Mouse (Mus musculus): ENCODE measurements at regions not wholly inside any gene's neighbourhood (a gene's known extent, or its start where the extent isn't known, plus 50 kb on each side); places are given as distances from the start of the nearest gene placed in this dataset.

GRCm38 (mm10) chrX:11663187-11663829, 335.7 kb downstream of the H2al1j start:
- DNase-seq, result no peak

- peak; percentile 33 to 38 for DNase-seq
Measured at GRCm38 (mm10) chrX:11664330-11665061, 336.9 kb downstream of the H2al1j start.

GRCm38 (mm10) chrX:11665077-11665974, 337.7 kb downstream of the H2al1j start:
- DNase-seq, result peak; percentile 22 to 28

- no peak for DNase-seq
Measured at GRCm38 (mm10) chrX:11666517-11666916, 338.9 kb downstream of the H2al1j start.

- DNase-seq, result no peak
Measured at GRCm38 (mm10) chrX:11671805-11672204, 344.2 kb downstream of the H2al1j start.

GRCm38 (mm10) chrX:11678086-11678485, 350.5 kb downstream of the H2al1j start:
- DNase-seq, result no peak

GRCm38 (mm10) chrX:11681274-11681673, 353.7 kb downstream of the H2al1j start:
- no peak for DNase-seq

- DNase-seq, result no peak
Measured at GRCm38 (mm10) chrX:11689989-11690405, 362.4 kb downstream of the H2al1j start.

- DNase-seq, result no peak
Measured at GRCm38 (mm10) chrX:11690446-11690845, 362.8 kb downstream of the H2al1j start.

GRCm38 (mm10) chrX:11691019-11691418, 363.4 kb downstream of the H2al1j start:
- no peak for DNase-seq

- no peak for DNase-seq
Measured at GRCm38 (mm10) chrX:11696565-11696964, 368.9 kb downstream of the H2al1j start.

- no peak for DNase-seq
Measured at GRCm38 (mm10) chrX:11701095-11701494, 373.5 kb downstream of the H2al1j start.

- no peak for DNase-seq
Measured at GRCm38 (mm10) chrX:11705851-11706557, 378.4 kb downstream of the H2al1j start.

GRCm38 (mm10) chrX:11707330-11707729, 379.7 kb downstream of the H2al1j start:
- no peak for DNase-seq

GRCm38 (mm10) chrX:11708325-11708724, 380.7 kb downstream of the H2al1j start:
- DNase-seq, result no peak

GRCm38 (mm10) chrX:11709326-11709725, 381.7 kb downstream of the H2al1j start:
- DNase-seq, result no peak

GRCm38 (mm10) chrX:11713423-11713822, 385.8 kb downstream of the H2al1j start:
- no peak for DNase-seq

- DNase-seq, result no peak
Measured at GRCm38 (mm10) chrX:11716773-11717172, 389.2 kb downstream of the H2al1j start.

GRCm38 (mm10) chrX:11718778-11719177, 391.2 kb downstream of the H2al1j start:
- DNase-seq, result no peak

GRCm38 (mm10) chrX:11720517-11720916, 392.9 kb downstream of the H2al1j start:
- no peak for DNase-seq

GRCm38 (mm10) chrX:11722730-11723129, 395.1 kb downstream of the H2al1j start:
- no peak for DNase-seq

GRCm38 (mm10) chrX:11724718-11725117, 397.1 kb downstream of the H2al1j start:
- no peak for DNase-seq
